Mouse (Mus musculus) spleen, adult 12 weeks (tissue): Measurements from ENCODE around the gene Snn.
"Not testable (repeated sequence)": the region's sequence is repeated elsewhere in the genome, so short reads cannot be mapped to it uniquely, and the experiment has no call there.

Experiments
- DNase-seq: peaks from one replicate; pipeline ENCODE4 v3.0.0; 2022; ENCODE audit warnings: low spot score

Gene Snn

DNA sequence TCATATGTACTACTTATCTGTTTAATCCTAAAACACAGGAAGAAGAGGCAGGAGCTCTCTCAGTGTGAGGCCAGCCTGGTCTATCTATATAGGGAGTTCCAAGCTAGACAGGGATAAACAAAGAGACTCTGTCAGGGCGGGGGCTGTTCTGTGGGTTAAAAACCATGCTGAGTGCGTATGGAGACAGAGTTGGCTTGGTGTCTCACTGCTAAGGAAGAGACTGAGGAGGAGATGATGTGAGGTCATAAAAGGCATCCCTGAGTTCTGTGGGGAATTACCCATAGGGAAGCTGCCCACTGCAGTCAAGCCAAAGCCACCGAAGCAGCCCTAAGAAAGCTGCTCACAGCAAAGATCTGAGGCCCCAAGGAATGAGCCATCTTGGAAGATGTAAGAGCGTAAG is at the start of gene Snn:
Gene Snn (plus strand): TSS at position 301 of the 400 bp plus-strand sequence.
- DNase-seq: no peak

DNA sequence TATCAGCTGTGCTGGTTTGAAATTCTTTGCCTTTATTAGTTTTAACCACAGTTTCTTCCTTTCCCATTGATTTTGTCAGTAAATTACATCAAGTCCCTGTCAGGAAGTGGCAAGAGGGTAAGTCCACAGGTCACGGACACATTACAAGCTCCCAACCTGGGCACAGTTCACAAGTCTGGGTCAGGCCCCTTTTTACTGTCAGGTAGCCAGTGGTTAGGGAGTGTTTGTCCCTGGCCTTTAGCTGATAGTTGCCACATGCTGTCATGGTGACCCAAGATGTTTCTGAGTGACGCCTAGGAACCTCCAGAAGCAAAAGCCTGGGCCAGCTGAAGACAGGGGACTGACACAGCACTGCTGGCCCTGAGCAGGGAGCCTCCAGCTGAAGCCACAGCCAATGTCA is 49.5 kb upstream of the Snn start:
- DNase-seq: no peak

DNA sequence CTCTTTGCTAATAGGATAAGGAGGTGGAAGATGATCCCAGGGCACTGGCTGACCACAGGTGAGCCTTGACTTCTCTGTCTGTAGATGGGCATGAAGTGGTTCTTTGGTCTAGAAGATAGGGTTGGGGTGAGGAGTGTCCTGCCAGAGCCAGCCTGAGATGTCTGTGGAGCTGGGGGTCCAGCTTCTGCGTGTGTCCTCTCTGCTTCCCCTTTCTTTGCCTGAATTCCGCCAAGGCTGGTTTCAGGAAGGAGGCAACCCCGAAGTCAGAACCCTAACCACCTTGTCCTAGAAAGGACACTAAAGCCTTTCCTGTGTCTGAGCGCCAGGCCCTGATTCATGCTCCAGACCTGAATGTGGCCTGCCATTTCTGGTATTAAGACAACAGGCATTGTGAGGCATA is 48.8 kb upstream of the Snn start:
- DNase-seq: no peak

DNA sequence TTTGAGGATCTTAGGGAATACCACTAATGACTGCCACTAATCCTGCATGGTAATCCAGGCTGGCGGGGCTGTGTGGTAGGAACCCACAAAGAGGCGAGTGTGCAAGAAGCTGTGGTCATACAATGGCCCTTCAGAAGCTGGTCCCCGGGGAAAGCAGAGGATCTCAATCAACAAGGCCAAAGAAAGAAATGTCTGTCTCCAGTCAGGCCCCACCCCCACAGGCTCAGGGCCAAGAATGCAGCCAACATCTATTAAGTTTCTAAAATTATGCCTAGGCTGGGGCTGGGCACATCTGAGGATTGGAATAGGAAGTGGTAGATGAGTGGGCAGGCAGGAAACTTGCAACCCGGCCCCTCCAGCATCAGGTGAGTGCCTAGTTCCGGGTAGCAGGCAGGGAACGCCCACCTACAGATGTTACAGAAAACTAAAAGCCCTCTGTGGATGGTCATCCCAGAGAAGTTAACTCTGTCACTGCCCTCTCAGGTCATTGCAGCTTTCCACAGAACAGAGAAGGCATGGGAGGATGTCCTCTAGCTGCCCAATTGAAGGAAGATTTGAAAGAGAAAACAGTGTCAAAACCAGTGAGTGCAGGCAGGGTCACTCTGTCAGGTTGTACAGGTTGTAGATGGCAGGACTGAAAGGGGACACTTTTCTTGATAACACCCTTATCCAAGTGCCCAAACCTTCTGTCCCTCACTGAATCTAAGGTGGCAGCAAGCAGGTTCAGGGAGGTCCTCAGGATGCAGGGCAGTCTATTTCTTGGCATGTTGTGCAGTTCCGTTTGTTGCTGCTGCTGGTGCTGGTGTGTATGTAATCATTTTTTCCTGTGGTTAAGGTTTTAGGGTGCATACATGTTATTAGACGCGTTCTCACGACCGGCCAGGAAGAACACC is 47.9 kb upstream of the Snn start:
- peak; percentile 22 for DNase-seq

DNA sequence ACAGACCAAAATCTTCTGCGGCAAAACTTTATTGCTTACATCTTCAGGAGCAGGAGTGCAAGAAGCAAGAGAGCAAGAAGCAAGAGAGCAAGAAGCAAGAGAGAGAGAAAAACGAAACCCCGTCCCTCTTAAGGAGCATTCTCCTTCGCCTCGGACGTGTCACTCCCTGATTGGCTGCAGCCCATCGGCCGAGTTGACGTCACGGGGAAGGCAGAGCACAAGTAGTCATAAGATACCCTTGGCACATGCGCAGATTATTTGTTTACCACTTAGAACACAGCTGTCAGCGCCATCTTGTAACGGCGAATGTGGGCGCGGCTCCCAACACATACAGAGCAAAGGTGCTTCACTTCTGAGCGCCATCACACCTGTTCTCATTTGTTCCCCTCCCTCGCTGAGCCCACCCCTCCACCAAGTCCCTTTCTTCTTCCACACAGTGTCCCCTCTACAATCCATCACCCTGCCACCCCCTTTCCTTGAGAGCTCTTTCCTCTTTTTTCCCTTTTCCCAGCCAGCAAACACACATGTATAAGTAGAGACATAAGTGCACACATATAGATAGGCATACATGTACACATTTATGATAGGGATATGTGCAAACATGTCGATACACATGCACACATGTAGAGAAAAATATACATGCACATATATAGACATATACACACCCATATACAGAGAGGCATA is 47.1 kb upstream of the Snn start:
- not testable (repeated sequence) for DNase-seq

DNA sequence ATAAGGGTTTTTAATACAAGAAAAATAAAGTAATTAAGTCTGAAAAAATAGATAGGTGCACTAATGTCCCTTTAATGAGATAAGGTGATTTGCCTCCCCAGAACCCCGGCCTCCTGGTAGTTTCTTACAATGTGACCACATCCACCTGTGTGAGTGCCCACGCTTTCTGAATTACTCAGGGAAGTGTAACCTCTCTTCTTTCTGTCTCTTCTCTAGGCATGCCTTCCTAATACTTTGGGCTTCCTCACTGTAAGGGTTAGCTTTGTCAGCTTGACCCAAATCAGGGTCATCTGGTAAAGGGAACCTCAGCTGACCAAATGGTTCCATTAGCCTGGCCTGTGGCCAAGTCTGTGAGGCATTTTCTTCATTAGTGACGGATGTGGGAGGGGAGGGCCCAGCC is 46.3 kb upstream of the Snn start:
- no peak for DNase-seq

DNA sequence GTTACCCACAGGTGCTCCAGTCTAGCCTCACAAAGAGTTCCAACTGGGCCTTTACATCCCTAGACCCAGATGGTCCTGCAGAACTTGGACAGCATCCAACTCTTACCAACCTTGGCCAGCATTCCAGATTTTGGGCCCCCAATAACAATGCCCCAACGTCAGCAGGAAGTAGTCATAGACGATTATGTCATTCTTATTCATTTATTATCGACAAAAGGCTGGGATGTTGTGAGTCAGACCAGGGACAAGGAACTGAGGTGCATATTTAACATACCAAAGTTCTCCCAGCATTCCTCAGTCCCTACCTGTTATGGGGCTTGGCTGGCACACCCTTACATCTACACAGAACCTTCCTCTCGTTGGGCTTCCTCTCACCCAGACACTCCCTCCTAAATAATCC is 44.4 kb upstream of the Snn start:
- DNase-seq: no peak

DNA sequence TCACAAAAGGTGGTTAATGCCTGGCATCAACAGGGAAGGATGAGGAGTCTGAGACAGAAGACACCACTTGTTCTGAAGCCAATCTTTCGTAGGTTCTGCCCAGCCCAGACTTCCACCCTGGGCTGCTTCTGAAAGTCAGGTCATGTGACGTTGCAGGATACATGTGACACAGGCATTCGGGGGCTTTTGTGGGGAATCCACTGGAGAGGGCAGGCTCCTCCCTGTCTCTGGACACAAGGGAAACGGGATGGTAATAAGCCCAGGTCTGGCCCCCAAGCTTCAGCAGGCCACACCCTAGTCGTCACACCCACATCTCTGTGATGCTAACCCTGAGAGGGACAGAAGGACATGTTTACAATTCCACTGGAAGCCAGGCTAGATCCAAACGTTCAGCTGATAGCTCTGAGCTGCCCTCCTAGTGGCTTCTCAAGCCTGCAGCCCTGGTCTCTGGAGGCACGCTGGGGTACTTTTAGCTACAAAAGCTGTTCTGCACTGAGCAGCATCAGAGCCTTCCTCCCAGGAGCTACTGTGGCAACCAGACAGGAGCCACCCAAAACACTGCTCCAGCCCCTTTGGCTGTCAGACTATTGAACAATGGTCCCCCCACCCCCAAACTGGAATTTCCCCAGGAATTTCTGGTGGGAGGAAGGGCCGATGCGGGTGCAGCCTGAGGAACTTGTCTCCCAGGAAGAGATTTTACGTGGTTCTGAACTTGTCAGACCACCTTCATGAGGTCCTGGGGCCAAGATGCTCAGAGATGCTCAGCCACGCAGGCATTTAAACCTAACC is 42.7 kb upstream of the Snn start:
- no peak for DNase-seq

DNA sequence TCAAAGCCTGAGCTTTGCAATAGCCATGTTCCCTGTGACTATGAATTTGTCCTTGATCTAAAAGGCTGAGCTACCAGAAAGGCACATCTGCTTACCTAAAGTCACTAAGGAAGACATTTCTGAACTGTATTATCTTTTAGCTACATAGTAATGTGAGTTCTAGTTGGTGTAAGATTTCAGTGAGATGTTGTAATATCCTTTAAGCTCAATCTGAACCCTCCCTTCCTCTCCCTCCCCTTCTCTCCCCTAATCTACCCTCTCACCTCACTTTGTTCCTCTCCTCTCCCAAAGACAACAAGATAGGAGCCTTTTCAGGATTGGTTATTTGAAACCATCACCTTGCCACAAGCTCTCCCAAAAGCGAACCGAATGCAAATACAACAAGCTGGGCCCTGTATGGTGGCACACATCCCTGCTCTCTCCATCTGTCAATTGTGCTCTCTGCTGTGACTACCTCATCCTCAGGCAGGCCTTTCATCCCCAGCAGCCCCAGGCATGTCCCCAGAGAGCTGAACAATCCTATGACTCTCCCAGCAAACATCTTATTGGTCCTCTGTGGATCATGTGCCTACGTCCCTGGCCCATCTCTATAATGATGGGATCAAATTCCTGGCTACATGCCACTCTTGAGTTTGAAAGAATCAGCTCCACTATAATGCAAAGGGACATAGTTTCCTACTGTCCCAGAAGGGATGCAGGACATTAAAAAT is 39.2 kb upstream of the Snn start:
- DNase-seq: no peak

DNA sequence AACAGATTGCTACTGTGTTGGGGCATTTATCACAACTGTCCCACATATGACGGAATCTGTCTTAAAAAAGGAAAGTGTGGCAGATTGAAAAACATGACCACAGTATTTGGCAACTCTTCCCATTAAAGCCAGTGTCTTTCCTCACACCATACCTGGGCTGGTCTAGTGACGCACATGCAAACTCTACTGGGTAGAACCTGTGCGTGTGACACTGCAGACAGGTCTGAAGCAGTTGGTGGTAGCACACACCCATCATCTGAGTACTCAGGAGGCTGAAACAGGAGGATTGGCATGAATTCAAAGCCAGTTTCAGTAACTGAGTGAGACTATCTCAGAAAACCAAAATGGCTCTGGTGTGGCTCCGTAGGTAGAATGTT is 38.6 kb upstream of the Snn start:
- no peak for DNase-seq

DNA sequence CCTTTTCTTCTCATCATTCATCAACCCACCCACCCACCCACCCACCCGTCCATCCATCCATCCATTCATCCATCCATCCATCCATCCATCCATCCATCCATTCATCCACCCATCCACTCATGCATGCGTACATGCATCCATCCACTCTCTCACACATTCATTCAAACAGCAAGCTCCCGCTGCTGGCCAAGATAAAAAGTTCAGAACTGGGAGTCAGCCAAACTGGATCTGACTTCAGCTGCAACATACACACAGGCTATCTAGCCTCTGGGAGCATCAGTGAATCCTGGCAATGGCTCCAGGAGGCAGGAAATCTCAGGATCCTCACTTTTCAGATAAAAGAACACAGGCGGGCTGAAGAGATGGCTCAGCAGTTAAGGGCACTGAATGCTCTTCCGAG is 37.1 kb upstream of the Snn start:
- no peak for DNase-seq

DNA sequence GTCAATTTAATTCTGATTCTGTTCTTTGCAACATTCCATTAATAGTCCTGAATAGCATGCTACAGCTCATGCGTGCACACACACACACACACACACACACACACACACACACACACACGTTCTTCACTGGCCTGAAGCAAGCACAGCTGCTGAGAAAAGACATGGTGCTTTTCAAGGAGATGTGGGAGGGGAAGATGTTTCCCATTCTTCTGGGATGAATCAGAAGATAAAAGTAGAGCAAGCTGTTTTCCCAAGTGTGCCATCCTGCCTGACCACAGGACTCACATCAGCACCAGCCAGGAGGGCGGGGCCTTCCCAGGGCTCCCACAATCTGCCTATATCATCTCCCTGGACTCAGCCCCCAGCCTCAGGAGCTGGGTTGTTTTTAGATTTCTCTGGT is 35.9 kb upstream of the Snn start:
- no peak for DNase-seq

DNA sequence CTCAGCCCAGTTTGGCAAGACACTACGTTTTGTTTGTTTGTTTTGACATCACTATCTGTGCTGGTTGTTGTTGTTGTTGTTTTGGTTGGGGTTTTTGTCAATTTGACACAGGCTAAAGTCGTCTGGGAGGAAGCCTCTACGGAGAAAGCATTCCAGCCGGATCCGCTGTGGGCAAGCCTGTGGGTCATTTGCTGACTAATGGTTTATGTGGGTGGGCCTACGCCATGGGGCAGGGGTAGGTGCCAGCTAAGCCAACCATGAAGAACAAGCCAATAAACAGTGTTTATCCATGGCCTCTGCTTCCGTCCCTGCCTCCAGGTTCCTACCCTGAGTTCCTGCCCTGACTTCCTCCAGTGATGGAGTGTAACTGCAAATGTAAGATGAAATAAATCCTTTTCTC is 32.5 kb upstream of the Snn start:
- DNase-seq: no peak

DNA sequence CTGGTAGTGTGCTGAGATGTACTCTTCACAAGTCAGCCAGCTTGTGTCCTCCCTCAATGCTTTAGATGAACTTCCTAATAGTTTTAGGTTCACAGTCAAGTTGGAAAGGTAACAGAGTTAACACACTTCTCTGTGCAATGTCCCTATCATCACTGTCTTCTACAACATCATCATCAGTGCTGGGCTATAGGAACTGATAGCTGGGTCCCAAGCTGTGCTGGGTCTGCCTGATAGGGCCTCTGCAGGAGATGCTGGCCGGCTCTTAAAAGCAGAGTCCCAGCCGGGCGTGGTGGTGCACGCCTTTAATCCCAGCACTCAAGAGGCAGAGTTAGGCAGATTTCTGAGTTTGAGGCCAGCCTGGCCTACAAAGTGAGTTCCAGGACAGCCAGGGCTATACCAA is 29.9 kb upstream of the Snn start:
- no peak for DNase-seq

DNA sequence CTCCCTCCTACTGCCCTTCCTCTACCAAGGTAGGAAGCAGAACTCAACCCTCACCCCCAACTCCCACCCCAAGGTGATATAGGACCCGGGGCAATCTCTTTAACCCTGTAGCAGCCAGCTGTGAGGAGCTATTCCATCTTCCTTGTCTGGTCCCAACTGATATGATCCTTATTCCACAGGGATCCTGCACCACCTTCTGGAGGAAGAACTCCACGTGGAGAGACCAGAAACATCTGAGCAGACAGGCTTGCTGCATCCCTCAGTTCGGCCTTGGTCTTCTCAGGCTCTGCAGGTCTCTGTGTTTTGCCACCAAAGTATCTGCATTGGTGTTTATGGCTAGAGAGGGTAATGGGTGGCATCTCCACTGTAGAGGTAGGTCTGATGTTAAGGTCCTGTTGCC is 29.4 kb upstream of the Snn start:
- no peak for DNase-seq

DNA sequence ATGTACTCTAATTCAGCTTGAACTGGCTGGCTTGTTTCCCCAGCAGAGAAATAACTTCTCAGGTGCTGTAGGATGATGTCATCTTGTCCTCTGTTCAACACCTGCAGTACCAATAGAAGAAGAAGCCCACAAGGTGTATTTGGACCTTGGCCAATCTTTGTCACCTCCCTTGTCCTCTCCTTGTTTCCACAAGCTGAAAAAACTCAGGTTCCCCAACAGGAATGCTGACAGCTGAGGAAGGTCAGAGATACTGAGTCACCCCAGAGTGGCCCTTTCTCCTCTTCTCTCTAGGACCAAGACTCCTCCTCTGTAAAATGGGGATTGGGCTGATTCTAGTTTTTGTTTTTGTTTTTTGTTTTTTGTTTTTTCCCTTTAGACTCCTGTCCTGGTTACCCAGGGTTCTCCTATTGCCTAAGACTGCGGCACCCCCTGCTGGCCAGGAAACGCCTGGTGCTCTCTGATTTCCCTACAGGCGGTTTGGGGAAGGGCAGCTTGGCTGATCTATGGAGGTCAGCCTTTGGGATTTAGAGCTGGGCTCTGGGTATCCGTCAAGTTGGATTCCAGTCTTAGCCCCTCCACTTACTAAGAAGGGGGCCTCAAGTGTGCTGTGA is 26.4 kb upstream of the Snn start:
- DNase-seq: peak; percentile 66

DNA sequence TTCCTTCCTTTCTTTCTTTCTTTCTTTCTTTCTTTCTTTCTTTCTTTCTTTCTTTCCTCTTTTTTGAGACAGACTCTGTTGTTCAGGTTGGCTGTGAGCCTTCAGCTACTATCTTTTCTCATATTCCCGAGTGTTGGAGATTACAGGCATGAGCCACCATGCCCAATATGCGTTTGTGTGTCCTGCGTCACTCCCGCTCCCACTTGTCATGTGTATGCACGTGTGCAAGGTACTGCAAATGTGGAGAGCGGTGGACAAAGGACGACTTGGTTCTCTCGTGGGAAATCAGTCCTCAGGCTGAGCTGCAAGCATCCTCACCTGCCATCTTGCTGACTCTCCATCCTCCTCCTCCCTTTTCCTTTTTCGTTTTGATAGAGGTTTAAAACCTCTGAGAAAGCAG is 25.5 kb upstream of the Snn start:
- DNase-seq: no peak

DNA sequence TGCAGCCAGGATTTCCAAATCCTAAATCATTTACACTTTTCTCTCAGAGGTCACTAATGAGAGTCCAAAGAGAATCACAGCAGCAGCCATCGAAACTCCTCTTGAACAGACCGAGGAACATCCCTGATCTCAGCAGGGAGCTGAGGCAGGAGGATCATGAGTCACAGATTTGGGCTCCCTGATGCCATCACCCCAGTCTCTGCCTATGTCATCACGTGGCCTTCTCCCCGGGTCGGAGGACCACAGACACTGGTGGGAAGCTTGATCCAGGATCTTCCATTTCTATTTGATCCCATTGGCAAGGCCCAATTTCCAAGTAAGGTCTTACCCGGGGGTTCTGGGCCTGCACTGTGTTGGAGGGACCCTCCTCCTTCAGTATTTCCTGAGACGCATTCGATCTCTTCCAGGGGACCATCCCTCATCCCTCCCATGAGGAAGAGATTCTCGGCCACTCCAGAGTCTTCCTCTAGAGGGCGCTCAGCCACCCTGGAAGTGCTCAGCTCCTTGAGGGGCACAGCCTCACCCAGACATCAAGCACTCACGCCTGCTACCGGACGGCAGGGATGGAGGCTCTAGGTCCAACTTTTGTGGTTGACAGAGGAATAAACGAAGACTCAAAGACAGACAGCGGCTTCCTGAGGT is 24.8 kb upstream of the Snn start:
- DNase-seq: peak; percentile 53

DNA sequence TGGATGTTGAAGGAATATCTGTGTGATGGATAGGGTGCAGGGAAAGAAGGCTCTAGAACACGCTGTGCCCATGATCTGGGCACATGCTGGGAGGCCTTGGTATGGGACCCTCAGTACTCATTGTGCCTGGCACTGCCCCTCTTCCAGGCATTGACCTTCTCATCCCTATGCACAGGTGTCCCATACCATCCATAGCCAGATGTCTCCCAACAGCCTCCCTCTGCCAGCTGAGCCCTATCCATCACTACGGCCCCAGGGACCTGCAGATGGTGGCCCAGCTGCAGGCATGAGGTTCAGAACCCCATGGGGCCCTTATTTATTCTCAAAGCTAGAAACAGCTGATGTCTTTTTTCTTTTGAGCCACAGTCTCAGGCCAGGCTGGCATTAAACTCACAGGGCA is 20.1 kb upstream of the Snn start:
- DNase-seq: no peak

DNA sequence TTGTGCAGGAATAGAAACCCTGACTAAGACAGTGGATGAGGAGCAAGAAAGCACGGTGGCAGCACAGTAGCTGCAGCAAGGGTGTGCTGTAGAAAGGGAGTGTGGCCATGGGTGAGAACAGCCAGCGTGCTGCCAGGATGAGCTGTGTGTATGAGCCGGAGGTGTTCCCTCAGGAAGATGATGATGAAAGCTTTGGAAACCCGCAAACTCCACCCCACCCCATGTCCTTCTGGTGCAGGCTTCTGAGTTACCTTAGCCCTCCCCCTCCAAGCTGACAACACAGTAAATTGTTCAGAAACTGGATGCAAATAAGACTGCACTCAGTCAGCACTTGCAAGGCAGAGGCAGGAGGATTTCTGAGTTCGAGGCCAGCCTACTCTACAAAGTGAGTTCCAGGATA is 17.5 kb upstream of the Snn start:
- no peak for DNase-seq

DNA sequence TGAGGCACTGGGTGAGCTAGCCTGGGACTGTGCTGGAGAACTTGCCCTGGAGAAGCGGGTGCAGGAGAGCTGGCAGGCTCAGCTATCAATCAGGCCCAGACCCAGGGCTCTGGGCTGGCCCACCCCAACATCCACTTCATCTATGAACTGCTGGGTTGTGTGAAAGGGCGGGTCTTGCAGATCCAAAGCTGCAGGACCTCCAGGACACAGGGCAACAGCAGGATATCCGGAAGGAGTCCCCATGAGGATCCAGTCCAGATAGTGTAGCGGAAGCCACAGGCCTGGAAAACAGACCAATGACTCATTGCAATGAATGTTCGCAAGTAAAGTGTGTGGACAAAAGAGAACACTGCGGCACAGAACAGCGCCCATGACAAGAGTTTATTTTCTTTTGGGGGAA is 14.3 kb upstream of the Snn start:
- no peak for DNase-seq
